Mouse (Mus musculus) hindbrain, embryonic 14.5 days (tissue): ENCODE measurements around the gene Csrnp3. TPM values are rescaled to one million over a fixed set of nuclear protein-coding genes. Genes with fewer than 3 reads are reported as not detected.
A peak's percentile ranks its signal among the peaks of the same experiment; 100 is the strongest.
"Not testable (repeated sequence)": the region's sequence is repeated elsewhere in the genome, so short reads cannot be mapped to it uniquely, and the experiment has no call there.

Source experiments
- ATAC-seq: fragments of 200-750 bp; cut with Nextera tagmentation; 2 replicates; pipeline ENCODE4 v1.8.0; 2017; ENCODE audit warnings: moderate number of reproducible peaks, mild to moderate bottlenecking, moderate TSS enrichment, moderate library complexity; ENCODE audit not compliant: low FRiP score
- DNase-seq: peaks from one replicate; pipeline ENCODE4 v3.0.0-alpha.2; 2015; ENCODE audit warnings: low spot score
- H3K27ac ChIP-seq: fragments of 300-500 bp; sonication (generic); 2 replicates; pipeline ENCODE4 v1.5.1; 2014; ENCODE audit warnings: mild to moderate bottlenecking, moderate library complexity
- H3K27me3 ChIP-seq: fragments of 300-500 bp; sonication (generic); 2 replicates; pipeline ENCODE4 v1.6.1; 2014; ENCODE audit warnings: mild to moderate bottlenecking, low read length, mixed read lengths; ENCODE audit not compliant: control insufficient read depth, insufficient read depth
- H3K36me3 ChIP-seq: fragments of 300-500 bp; sonication (generic); replicated peaks from 2 replicates; pipeline ENCODE4 v1.6.1; 2014; ENCODE audit not compliant: control insufficient read depth, insufficient read depth
- H3K4me1 ChIP-seq: fragments of 300-500 bp; sonication (generic); replicated peaks from 2 replicates; pipeline ENCODE4 v1.6.1; 2014; ENCODE audit warnings: antibody characterized with exemption, low read length, mixed read lengths; ENCODE audit not compliant: control insufficient read depth, insufficient read depth
- H3K4me2 ChIP-seq: fragments of 300-500 bp; sonication (generic); replicated peaks from 2 replicates; pipeline ENCODE4 v1.6.1; 2014; ENCODE audit warnings: mild to moderate bottlenecking, moderate library complexity
- H3K4me3 ChIP-seq: fragments of 300-500 bp; sonication (generic); replicated peaks from 2 replicates; pipeline ENCODE4 v1.5.1; 2014; ENCODE audit warnings: mild to moderate bottlenecking, low read length
- H3K9ac ChIP-seq: fragments of 300-500 bp; sonication (generic); 2 replicates; pipeline ENCODE4 v1.6.1; 2014
- H3K9me3 ChIP-seq: fragments of 300-500 bp; sonication (generic); 2 replicates; pipeline ENCODE4 v1.6.1; 2016; ENCODE audit warnings: low read length; ENCODE audit not compliant: control insufficient read depth
- WGBS: fragments of 180-500 bp; shearing (Covaris S2); extraction: QIAGEN DNeasy Blood & Tissue Kit; methylation state at CpG from one replicate; pipeline ENCODE4 v1.1.7; 2014; 5-methylcytosine and 5-hydroxymethylcytosine counted together
- polyA plus RNA-seq: library from polyadenylated mRNA; unstranded; fragments of >200 nt; fragmentation: Nextera tagmentation; extraction: Ambion mirVana; gene quantifications from 2 replicates; pipeline ENCODE4 v1.2.1, GENCODE M21; 2014

Csrnp3 gene
- polyA plus RNA-seq, 1 experiment from 2014 or later = 56.0 TPM

- peak; percentile 81 for ATAC-seq
- Histone ChIP-seq H3K9ac (no peak overlapping the region), H3K4me3 (no peak overlapping the region), H3K27me3 (no peaks in the 10 kb centered on the region), H3K9me3 (no peaks in the 10 kb centered on the region), H3K36me3 (no peaks in the 10 kb centered on the region), H3K27ac (peak overlapping the region; percentile 51; the same call in 1 of the 2 replicates), H3K4me1 (no peaks in the 10 kb centered on the region), H3K4me2 (0 out of 2 replicates have a peak overlapping the region, but pooled peaks have one; percentile 12)
- DNase-seq = no peak
- 47% methylated on average over 11 of the region's 11 CpGs for WGBS
Observed at GRCm38 (mm10) chr2:65832738-65833395, 12.7 kb upstream of the Csrnp3 start.

- Histone ChIP-seq H3K4me2 (no peak overlapping the region), H3K9ac (no peak overlapping the region), H3K4me1 (no peaks in the 10 kb centered on the region), H3K36me3 (no peaks in the 10 kb centered on the region), H3K4me3 (no peak overlapping the region), H3K9me3 (no peaks in the 10 kb centered on the region), H3K27me3 (no peaks in the 10 kb centered on the region), H3K27ac (no peak overlapping the region)
- no peak for DNase-seq
- ATAC-seq = no peak
- 65% methylated on average over 7 of the region's 7 CpGs for WGBS
Observed at GRCm38 (mm10) chr2:65833421-65833820, 12.1 kb upstream of the Csrnp3 start.

- no peak overlapping the region for H3K9ac ChIP-seq
- no peaks in the 10 kb centered on the region for H3K9me3 ChIP-seq
- H3K36me3 ChIP-seq = no peaks in the 10 kb centered on the region
- WGBS = 79% methylated on average over 3 of the region's 3 CpGs
- DNase-seq (no peak), ATAC-seq (no peak)
- no peak overlapping the region for H3K4me2 ChIP-seq
- no peak overlapping the region for H3K4me3 ChIP-seq
- peaks cover 6% of the 10 kb centered on the region for H3K4me1 ChIP-seq
- H3K27me3 ChIP-seq = no peaks in the 10 kb centered on the region
- no peak overlapping the region for H3K27ac ChIP-seq
Observed at GRCm38 (mm10) chr2:65841606-65842005, 4.0 kb upstream of the Csrnp3 start.

- Histone ChIP-seq H3K27ac (no peak overlapping the region), H3K36me3 (no peaks in the 10 kb centered on the region), H3K4me2 (no peak overlapping the region), H3K4me3 (no peak overlapping the region), H3K9ac (no peak overlapping the region), H3K9me3 (no peaks in the 10 kb centered on the region), H3K4me1 (peaks cover 6% of the 10 kb centered on the region), H3K27me3 (no peaks in the 10 kb centered on the region)
- ATAC-seq (no peak), DNase-seq (no peak)
- WGBS = 32% methylated on average over 3 of the region's 3 CpGs
Observed at GRCm38 (mm10) chr2:65842356-65842755, 3.2 kb upstream of the Csrnp3 start.

- peak; percentile 66 for DNase-seq
- peaks cover 15% of the 10 kb centered on the region for H3K4me1 ChIP-seq
- under 1% methylated on average over 22 of the region's 22 CpGs for WGBS
- H3K9me3 ChIP-seq = no peaks in the 10 kb centered on the region
- peak overlapping the region; percentile 67 for H3K9ac ChIP-seq
- H3K4me2 ChIP-seq = peak overlapping the region; percentile 79
- ATAC-seq = no peak; the same call in 1 of the 2 replicates
- H3K36me3 ChIP-seq = no peaks in the 10 kb centered on the region
- H3K27me3 ChIP-seq = no peaks in the 10 kb centered on the region
- peak overlapping the region; percentile 85 for H3K27ac ChIP-seq
- H3K4me3 ChIP-seq = peak overlapping the region; percentile 47
Observed at GRCm38 (mm10) chr2:65846000-65846755, 611 bp downstream of the Csrnp3 start.

GRCm38 (mm10) chr2:65847463-65848110 lies 2.0 kb downstream of the Csrnp3 start:
- Histone ChIP-seq H3K4me2 (peak overlapping the region; percentile 79), H3K9me3 (no peaks in the 10 kb centered on the region), H3K27me3 (no peaks in the 10 kb centered on the region), H3K9ac (peak overlapping the region; percentile 60), H3K36me3 (no peaks in the 10 kb centered on the region), H3K27ac (peak overlapping the region; percentile 77), H3K4me1 (peaks cover 23% of the 10 kb centered on the region), H3K4me3 (peak overlapping the region; percentile 47)
- DNase-seq = peak; percentile 60
- 9% methylated on average over 7 of the region's 7 CpGs for WGBS
- ATAC-seq = peak; percentile 63; the same call in 1 of the 2 replicates

- peak overlapping the region; percentile 81 for H3K27ac ChIP-seq
Observed at GRCm38 (mm10) chr2:65848706-65849105, 3.1 kb downstream of the Csrnp3 start.

GRCm38 (mm10) chr2:65850282-65850681 lies 4.7 kb downstream of the Csrnp3 start:
- not testable (repeated sequence) for H3K4me3 ChIP-seq, H3K36me3 ChIP-seq, DNase-seq, H3K27me3 ChIP-seq, H3K27ac ChIP-seq, H3K4me2 ChIP-seq, H3K9me3 ChIP-seq, ATAC-seq, H3K9ac ChIP-seq
- peaks cover 30% of the 10 kb centered on the region for H3K4me1 ChIP-seq
- WGBS = 90% methylated on average over 3 of the region's 3 CpGs

More at GRCm38 (mm10) chr2:65848706-65849105, 3.1 kb downstream of the Csrnp3 start:
- H3K9ac ChIP-seq = peak overlapping the region; percentile 41
- peaks cover 31% of the 10 kb centered on the region for H3K4me1 ChIP-seq
- no peaks in the 10 kb centered on the region for H3K9me3 ChIP-seq
- H3K4me3 ChIP-seq = peak overlapping the region; percentile 47
- no peaks in the 10 kb centered on the region for H3K36me3 ChIP-seq
- H3K4me2 ChIP-seq = peak overlapping the region; percentile 79
- no peaks in the 10 kb centered on the region for H3K27me3 ChIP-seq
- WGBS = 18% methylated on average over 8 of the region's 8 CpGs
- ATAC-seq (no peak), DNase-seq (peak; percentile 52)

GRCm38 (mm10) chr2:65856791-65857190 lies 11.2 kb downstream of the Csrnp3 start:
- no peaks in the 10 kb centered on the region for H3K27me3 ChIP-seq
- H3K4me1 ChIP-seq = peaks cover 29% of the 10 kb centered on the region
- DNase-seq = no peak
- no peak overlapping the region for H3K4me3 ChIP-seq
- no peak overlapping the region for H3K27ac ChIP-seq
- no peaks in the 10 kb centered on the region for H3K9me3 ChIP-seq
- H3K4me2 ChIP-seq = no peak overlapping the region
- no peak for ATAC-seq
- 91% methylated on average over 5 of the region's 5 CpGs for WGBS
- no peak overlapping the region for H3K9ac ChIP-seq
- no peaks in the 10 kb centered on the region for H3K36me3 ChIP-seq
